13 mouse cellular contexts compared by ENCODE assay signal in genomic region chr6:32795653-32796500, GRCm38 (mm10).
A peak's percentile ranks its signal among the peaks of the same experiment; 100 is the strongest.
DNase-seq lines count a peak whose midpoint lies in the region; ATAC-seq and TF ChIP-seq lines count a peak whose summit lies in the region.
"Had no signal": no experiment of that assay in that cellular context is flagged by ENCODE, and none has a peak within 500 bp of the region (broad histone marks: within the 10 kb centered on the region; RNA-seq: fewer than 3 reads in every experiment).

No protein-coding gene starts in this region.

- in situ Hi-C loops in CH12.LX (cut with MboI; ENCODE audit: low pct_ligation_motif_present, low pct_unique_long_range_greater_than_20kb, low sequenced_read_pairs): no loop called here

- no peak for DNase-seq in hindbrain, embryonic 14.5 days (ENCODE audit: low spot score)
- DNase-seq in hindbrain, postnatal 0 days (ENCODE audit: low spot score): no peak
- DNase-seq in 3134 (ENCODE audit: extremely low read depth, insufficient read length, low spot score): peak; percentile 3
- DNase-seq in CH12.LX (ENCODE audit: extremely low read depth): peak; percentile 28
- peak; percentile 88 for DNase-seq in forebrain, embryonic 14.5 days (ENCODE audit: low spot score)
- no peak for DNase-seq in limb, embryonic 10.5 days (ENCODE audit: low spot score)
- DNase-seq in adipocyte (ENCODE audit: low spot score): no peak
- DNase-seq: cerebellum, adult 9-10 months; heart, adult 2 months; heart, postnatal 14 days; kidney, adult 18-20 months; thymus, adult 2 months had no signal

- no peak for TF ChIP-seq CTCF in hindbrain, postnatal 0 days (IDR thresholded peaks at IDR 0.05; ENCODE audit: low read depth)
- TF ChIP-seq CTCF in CH12.LX (conservative IDR thresholded peaks at IDR 0.05 in 1 of 2, IDR thresholded peaks at IDR 0.05 in 1 of 2; ENCODE audit: low read depth in 2 of 2, low read length in 2 of 2): no peak

- 59% methylated on average over 8 of the region's 8 CpGs for WGBS in hindbrain, embryonic 14.5 days
- 64% methylated on average over 8 of the region's 8 CpGs for WGBS in hindbrain, postnatal 0 days
- 43% methylated on average over 8 of the region's 8 CpGs for WGBS in forebrain, embryonic 14.5 days
- WGBS in limb, embryonic 10.5 days: 56% methylated on average over 8 of the region's 8 CpGs

- H3K27ac ChIP-seq in hindbrain, embryonic 14.5 days: peak overlapping the region; percentile 43; the same call in 1 of the 2 replicates
- H3K27ac ChIP-seq in hindbrain, postnatal 0 days: no peak overlapping the region
- no peak overlapping the region for H3K27ac ChIP-seq in CH12.LX (ENCODE audit: insufficient read depth, low read depth)
- peak overlapping the region; percentile 15; the same call in 1 of the 2 replicates for H3K27ac ChIP-seq in forebrain, embryonic 14.5 days (ENCODE audit: low read depth, low read length)
- no peak overlapping the region for H3K27ac ChIP-seq in limb, embryonic 10.5 days
- H3K27ac ChIP-seq: heart, adult 2 months had no signal

- TF ChIP-seq RAD21 in CH12.LX (IDR thresholded peaks at IDR 0.05; ENCODE audit: low read depth, low read length): no peak

- H3K9me3 ChIP-seq in hindbrain, embryonic 14.5 days (ENCODE audit: control insufficient read depth, low read length): no peaks in the 10 kb centered on the region
- H3K9me3 ChIP-seq in hindbrain, postnatal 0 days (ENCODE audit: low read length): no peaks in the 10 kb centered on the region
- H3K9me3 ChIP-seq in CH12.LX (replicated peaks; ENCODE audit: low read length): no peaks in the 10 kb centered on the region
- no peaks in the 10 kb centered on the region for H3K9me3 ChIP-seq in forebrain, embryonic 14.5 days (replicated peaks; ENCODE audit: control insufficient read depth, low read length)
- H3K9me3 ChIP-seq in limb, embryonic 10.5 days (replicated peaks): no peaks in the 10 kb centered on the region

- H3K27me3 ChIP-seq in hindbrain, embryonic 14.5 days (ENCODE audit: control insufficient read depth, insufficient read depth, low read length): no peaks in the 10 kb centered on the region
- no peaks in the 10 kb centered on the region for H3K27me3 ChIP-seq in hindbrain, postnatal 0 days (ENCODE audit: insufficient read depth, low read length)
- H3K27me3 ChIP-seq in CH12.LX (replicated peaks): no peaks in the 10 kb centered on the region
- H3K27me3 ChIP-seq in forebrain, embryonic 14.5 days (replicated peaks; ENCODE audit: control insufficient read depth, insufficient read depth, low read length): no peaks in the 10 kb centered on the region
- H3K27me3 ChIP-seq in limb, embryonic 10.5 days (ENCODE audit: low read depth, poor library complexity, severe bottlenecking): no peaks in the 10 kb centered on the region

- H3K4me1 ChIP-seq in hindbrain, embryonic 14.5 days (replicated peaks; ENCODE audit: control insufficient read depth, insufficient read depth, low read length): 0 out of 2 replicates have a peak, but pooled peaks cover 11% of the 10 kb centered on the region
- no peaks in the 10 kb centered on the region; the same call in 1 of the 2 replicates for H3K4me1 ChIP-seq in hindbrain, postnatal 0 days (ENCODE audit: insufficient read depth, low read length)
- H3K4me1 ChIP-seq in CH12.LX (ENCODE audit: control insufficient read depth in 1 of 2, insufficient read depth in 2 of 2): peaks cover 7 to 22% of the 10 kb centered on the region in 2 experiments
- H3K4me1 ChIP-seq in forebrain, embryonic 14.5 days (ENCODE audit: control insufficient read depth, insufficient read depth, low read length): peaks cover 5% of the 10 kb centered on the region
- peaks cover 12% of the 10 kb centered on the region for H3K4me1 ChIP-seq in limb, embryonic 10.5 days

- dilution Hi-C loops in CH12.LX (cut with MboI; ENCODE audit: extremely low pct_ligation_motif_present, extremely low pct_unique_long_range_greater_than_20kb, low sequenced_read_pairs): no loop called here

- ATAC-seq in hindbrain, embryonic 14.5 days (ENCODE audit: low FRiP score): no peak
- ATAC-seq in hindbrain, postnatal 0 days: no peak
- peak; percentile 97 for ATAC-seq in forebrain, embryonic 14.5 days

- peaks cover 10% of the 10 kb centered on the region for H3K36me3 ChIP-seq in hindbrain, embryonic 14.5 days (replicated peaks; ENCODE audit: control insufficient read depth, insufficient read depth)
- 0 out of 2 replicates have a peak, but pooled peaks cover 4% of the 10 kb centered on the region for H3K36me3 ChIP-seq in hindbrain, postnatal 0 days (ENCODE audit: insufficient read depth, low read length)
- H3K36me3 ChIP-seq in CH12.LX (replicated peaks in 1 of 2; ENCODE audit: control insufficient read depth in 1 of 2, insufficient read depth in 1 of 2, low read length in 1 of 2): peaks cover 13 to 76% of the 10 kb centered on the region in 2 experiments
- 0 out of 2 replicates have a peak, but pooled peaks cover 3% of the 10 kb centered on the region for H3K36me3 ChIP-seq in forebrain, embryonic 14.5 days (ENCODE audit: control insufficient read depth, insufficient read depth, low read length)
- H3K36me3 ChIP-seq in limb, embryonic 10.5 days: peaks cover 17% of the 10 kb centered on the region

- H3K4me3 ChIP-seq in hindbrain, embryonic 14.5 days (replicated peaks; ENCODE audit: low read length): no peak overlapping the region
- H3K4me3 ChIP-seq in hindbrain, postnatal 0 days (ENCODE audit: low read length): no peak overlapping the region
- no peak overlapping the region for H3K4me3 ChIP-seq in CH12.LX (replicated peaks in 1 of 3; ENCODE audit: low read depth in 2 of 3, low read length in 2 of 3, poor library complexity in 1 of 3)
- H3K4me3 ChIP-seq in forebrain, embryonic 14.5 days (ENCODE audit: low read depth, low read length): no peak overlapping the region
- no peak overlapping the region for H3K4me3 ChIP-seq in limb, embryonic 10.5 days
- H3K4me3 ChIP-seq: heart, adult 2 months had no signal

- no peak overlapping the region for H3K4me2 ChIP-seq in hindbrain, embryonic 14.5 days (replicated peaks)
- H3K4me2 ChIP-seq in hindbrain, postnatal 0 days (ENCODE audit: low read depth, low read length): no peak overlapping the region
- no peak overlapping the region for H3K4me2 ChIP-seq in CH12.LX (ENCODE audit: insufficient read depth, low read depth, poor library complexity, severe bottlenecking)
- H3K4me2 ChIP-seq in forebrain, embryonic 14.5 days (ENCODE audit: low read length): no peak overlapping the region
- H3K4me2 ChIP-seq: liver, embryonic 11.5 days had no signal

- no peak overlapping the region for H3K9ac ChIP-seq in hindbrain, embryonic 14.5 days
- H3K9ac ChIP-seq in hindbrain, postnatal 0 days (replicated peaks; ENCODE audit: low read length): no peak overlapping the region
- H3K9ac ChIP-seq in CH12.LX (ENCODE audit: insufficient read depth, low read depth): no peak overlapping the region
- H3K9ac ChIP-seq in forebrain, embryonic 14.5 days (ENCODE audit: low read length): no peak overlapping the region

- no peak for TF ChIP-seq POLR2A in CH12.LX (IDR thresholded peaks at IDR 0.05; ENCODE audit: low read depth, low read length)

- no peaks in the 10 kb centered on the region for H3K79me2 ChIP-seq in CH12.LX (replicated peaks; ENCODE audit: control insufficient read depth, extremely low read depth, insufficient read depth, poor library complexity, severe bottlenecking)

- TF ChIP-seq EP300 in CH12.LX (IDR thresholded peaks at IDR 0.05; ENCODE audit: low read length): no peak

TF ChIP-seq in CH12.LX, 34 proteins besides CTCF, POLR2A, EP300 and RAD21:
- TF ChIP-seq MEF2A (IDR thresholded peaks at IDR 0.05; ENCODE audit: borderline replicate concordance, low read depth, low read length): no peak
- TF ChIP-seq NELFE (IDR thresholded peaks at IDR 0.05; ENCODE audit: low read depth, low read length): no peak
- no peak for TF ChIP-seq JUND (conservative IDR thresholded peaks at IDR 0.05; ENCODE audit: low read depth, low read length)
- TF ChIP-seq CHD1 (IDR thresholded peaks at IDR 0.05; ENCODE audit: low read depth, low read length): no peak
- TF ChIP-seq MYC (IDR thresholded peaks at IDR 0.05; ENCODE audit: low read depth, low read length): no peak
- TF ChIP-seq TCF12 (IDR thresholded peaks at IDR 0.05; ENCODE audit: low read depth, low read length): no peak
- no peak for TF ChIP-seq KAT2A (IDR thresholded peaks at IDR 0.05; ENCODE audit: insufficient replicate concordance, low read length)
- TF ChIP-seq POLR2AphosphoS2 (IDR thresholded peaks at IDR 0.05; ENCODE audit: low read depth, low read length): no peak
- no peak for TF ChIP-seq ZMIZ1 (IDR thresholded peaks at IDR 0.05; ENCODE audit: low read depth, low read length)
- no peak for TF ChIP-seq ELF1 (IDR thresholded peaks at IDR 0.05; ENCODE audit: low read depth, low read length)
- TF ChIP-seq ZKSCAN1 (IDR thresholded peaks at IDR 0.05; ENCODE audit: borderline replicate concordance, low read depth, low read length): no peak
- no peak for TF ChIP-seq IRF4 (IDR thresholded peaks at IDR 0.05; ENCODE audit: low read depth, low read length)
- no peak for TF ChIP-seq GABPA (IDR thresholded peaks at IDR 0.05; ENCODE audit: insufficient replicate concordance, low read depth, low read length)

Comparison
In these comparisons a context has a peak if more than half of its experiments do, and no peak if none do; other contexts are left out.
1. H3K27ac ChIP-seq: peak in hindbrain, embryonic 14.5 days (single experiment) and forebrain, embryonic 14.5 days (single experiment); none in hindbrain, postnatal 0 days (single experiment), CH12.LX (single experiment) and limb, embryonic 10.5 days (single experiment).
2. DNase-seq: peak in 3134 (single experiment), CH12.LX (single experiment) and forebrain, embryonic 14.5 days (single experiment); none in hindbrain, embryonic 14.5 days (single experiment), hindbrain, postnatal 0 days (single experiment), limb, embryonic 10.5 days (single experiment) and adipocyte (single experiment).